ENCODE assay signal across 17 mouse cellular contexts in the genomic region with DNA sequence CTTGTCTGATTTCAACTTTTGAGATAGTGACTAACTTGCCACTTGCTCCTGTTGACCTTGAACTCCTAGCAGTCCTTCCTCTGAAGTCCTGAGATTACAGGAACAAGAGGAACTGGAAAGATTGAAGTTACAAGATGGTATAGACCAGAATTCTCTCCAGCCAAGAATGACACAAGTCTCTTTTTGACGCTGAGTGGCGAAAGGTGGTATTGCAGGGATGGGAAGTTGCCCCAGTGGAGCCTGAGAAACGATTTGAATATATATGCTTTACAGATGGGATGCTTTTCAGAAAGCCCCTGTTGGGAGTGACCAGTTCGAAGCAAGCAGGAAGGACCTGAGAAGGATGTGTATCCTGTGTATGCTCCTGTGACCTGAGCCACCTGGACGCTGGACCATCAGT. TPM values are rescaled to one million over a fixed set of nuclear protein-coding genes. Genes with fewer than 3 reads are reported as not detected.
A peak's percentile ranks its signal among the peaks of the same experiment; 100 is the strongest.
DNase-seq lines count a peak whose midpoint lies in the region; TF ChIP-seq lines count a peak whose summit lies in the region.
"Had no signal": no experiment of that assay in that cellular context is flagged by ENCODE, and none has a peak within 500 bp of the region (broad histone marks: within the 10 kb centered on the region; RNA-seq: fewer than 3 reads in every experiment).

No protein-coding gene starts in this region.

- no peak overlapping the region for H3K4me3 ChIP-seq in heart, adult 2 months
- H3K4me3 ChIP-seq in E14TG2a.4 (replicated peaks; ENCODE audit: low read length) = no peak overlapping the region
- no peak overlapping the region for H3K4me3 ChIP-seq in cortical plate, adult 2 months (ENCODE audit: insufficient read depth, low read length)
- H3K4me3 ChIP-seq: embryonic facial prominence, embryonic 15.5 days; forebrain, embryonic 12.5 days; midbrain, embryonic 12.5 days; myocyte had no signal

- no peaks in the 10 kb centered on the region for H3K79me2 ChIP-seq in heart, adult 2 months (replicated peaks; ENCODE audit: control insufficient read depth, insufficient read depth, low read length)

- H3K27ac ChIP-seq in heart, adult 2 months = no peak overlapping the region
- no peak overlapping the region for H3K27ac ChIP-seq in cortical plate, adult 2 months (ENCODE audit: insufficient read depth, low read length)
- H3K27ac ChIP-seq: embryonic facial prominence, embryonic 15.5 days; forebrain, embryonic 12.5 days; midbrain, embryonic 12.5 days had no signal

- H3K4me1 ChIP-seq in heart, adult 2 months (ENCODE audit: control insufficient read depth, insufficient read depth, low read length) = no peaks in the 10 kb centered on the region
- H3K4me1 ChIP-seq in E14TG2a.4 (replicated peaks; ENCODE audit: low read depth, low read length) = peaks cover 12% of the 10 kb centered on the region
- no peaks in the 10 kb centered on the region for H3K4me1 ChIP-seq in cortical plate, adult 2 months (ENCODE audit: control insufficient read depth, insufficient read depth, low read length)
- H3K4me1 ChIP-seq: embryonic facial prominence, embryonic 15.5 days had no signal

- 0 out of 2 replicates have a peak, but pooled peaks cover 8% of the 10 kb centered on the region for H3K9me3 ChIP-seq in E14TG2a.4 (ENCODE audit: low read length)
- H3K9me3 ChIP-seq: embryonic facial prominence, embryonic 15.5 days; forebrain, embryonic 12.5 days; midbrain, embryonic 12.5 days had no signal

- no peak for TF ChIP-seq POLR2A in heart, adult 2 months (IDR thresholded peaks at IDR 0.05; ENCODE audit: insufficient read depth, low read depth, low read length)
- TF ChIP-seq POLR2A in cortical plate, adult 2 months (IDR thresholded peaks at IDR 0.05; ENCODE audit: extremely low read depth, insufficient read depth, low read length) = no peak

- no peak for TF ChIP-seq EP300 in heart, adult 2 months (IDR thresholded peaks at IDR 0.05; ENCODE audit: insufficient read depth, low read depth, low read length)

- no peak overlapping the region for H3K9ac ChIP-seq in heart, adult 2 months (ENCODE audit: low read depth, low read length)
- H3K9ac ChIP-seq: embryonic facial prominence, embryonic 15.5 days; forebrain, embryonic 12.5 days; midbrain, embryonic 12.5 days had no signal

- DNase-seq in heart, adult 2 months = no peak
- no peak for DNase-seq in heart, adult 18-20 months
- DNase-seq in layer of hippocampus, postnatal 10 days (ENCODE audit: low spot score in 2 of 2) = peak; percentile 15 to 26
- no peak for DNase-seq in layer of hippocampus, adult 11-12 months (ENCODE audit: low spot score)
- no peak for DNase-seq in MN1 (ENCODE audit: low spot score)
- DNase-seq in cerebellum, postnatal 4 days (ENCODE audit: low spot score in 2 of 2) = no peak
- DNase-seq: B cell, adult 2 months; cerebellum, adult 18-20 months; left cerebral cortex, postnatal 4 days had no signal

- H3K36me3 ChIP-seq in heart, adult 2 months (ENCODE audit: control insufficient read depth, insufficient read depth, low read length) = no peaks in the 10 kb centered on the region
- no peaks in the 10 kb centered on the region for H3K36me3 ChIP-seq in E14TG2a.4 (ENCODE audit: insufficient read depth, low read length)
- H3K36me3 ChIP-seq: embryonic facial prominence, embryonic 15.5 days; forebrain, embryonic 12.5 days; midbrain, embryonic 12.5 days had no signal

- intact Hi-C loops in heart, adult 2 months (cut with DNase I) = no loop called here

- TF ChIP-seq CTCF in heart, adult 2 months (IDR thresholded peaks at IDR 0.05) = peak; percentile 21; the same call in 1 of the 2 replicates
- peak; percentile 44 for TF ChIP-seq CTCF in E14TG2a.4 (conservative IDR thresholded peaks at IDR 0.05; ENCODE audit: low read length)
- TF ChIP-seq CTCF in cortical plate, adult 2 months (IDR thresholded peaks at IDR 0.05; ENCODE audit: extremely low read depth, insufficient read depth, low read length) = 0 out of 2 replicates have a peak, but pooled peaks have one; percentile 21

- H3K27me3 ChIP-seq in heart, adult 2 months (ENCODE audit: control insufficient read depth, insufficient read depth, low read length) = no peaks in the 10 kb centered on the region; the same call in 1 of the 2 replicates
- H3K27me3 ChIP-seq in E14TG2a.4 (ENCODE audit: insufficient read depth, low read length) = peaks cover 3% of the 10 kb centered on the region; the same call in 1 of the 2 replicates
- H3K27me3 ChIP-seq: embryonic facial prominence, embryonic 15.5 days; forebrain, embryonic 12.5 days; midbrain, embryonic 12.5 days had no signal

- 59% methylated on average over 5 of the region's 5 CpGs for WGBS in heart, adult 2 months

RNA-seq across cellular contexts. Expression of a gene that starts 54.2 kb away (rescaled TPM):
- total RNA-seq in heart, adult 2 months (2021) = under 1 TPM; 0.25 to 0.26 TPM
- polyA plus RNA-seq in heart, adult 2 months (2012; rRNA removed) = 0.27 and 0.32 TPM in 2 replicates
- under 1 TPM; 0.17 to 0.33 TPM for total RNA-seq in heart, adult 18-20 months (2021)
- 1 to 10 TPM; 5.0 TPM for total RNA-seq in layer of hippocampus, postnatal 10 days (2021)
- polyA plus RNA-seq in cortical plate, adult 2 months (2012; rRNA removed) = 0.81 and 0.98 TPM in 2 replicates
- total RNA-seq: gastrocnemius, adult 18-20 months had no signal
- polyA plus RNA-seq: inflammation-experienced regulatory T-cells, adult 6 months had no signal

Comparison
In these comparisons a context has a peak if more than half of its experiments do, and no peak if none do; other contexts are left out.
1. DNase-seq: peak in layer of hippocampus, postnatal 10 days (2 of 2); none in heart, adult 2 months (0 of 2), heart, adult 18-20 months (0 of 2), layer of hippocampus, adult 11-12 months (single experiment), MN1 (single experiment) and cerebellum, postnatal 4 days (0 of 2).
2. RNA of a gene that starts 54.2 kb away (total RNA-seq): 5.0 TPM in layer of hippocampus, postnatal 10 days; 0.17 to 0.33 TPM in heart, adult 18-20 months and 0.25 to 0.26 TPM in heart, adult 2 months; every median in the first group is over 4 times any median in the second.
3. Peak in every context shown above with its lines, with median percentiles within 50 percentile points of each other: CTCF ChIP-seq.